Mouse (Mus musculus) liver, postnatal 0 days (tissue): ENCODE measurements at regions not wholly inside any gene's neighbourhood (a gene's known extent, or its start where the extent isn't known, plus 50 kb on each side); places are given as distances from the start of the nearest gene placed in this dataset.

ENCODE experiments used
- ATAC-seq: fragments of 200-750 bp; cut with Nextera tagmentation; 2 replicates; pipeline ENCODE4 v1.8.0; 2017; ENCODE audit warnings: mild to moderate bottlenecking, moderate library complexity
- DNase-seq: peaks from one replicate; pipeline ENCODE4 v3.0.0-alpha.2; 2016
- H3K27ac ChIP-seq: fragments of 300-500 bp; sonication (generic); 2 replicates; pipeline ENCODE4 v1.5.1; 2014; ENCODE audit warnings: antibody characterized with exemption, moderate library complexity, mild to moderate bottlenecking, low read depth
- H3K27me3 ChIP-seq: fragments of 300-500 bp; sonication (generic); 2 replicates; pipeline ENCODE4 v1.6.1; 2014; ENCODE audit warnings: low read length, control low read depth, mixed read lengths; ENCODE audit not compliant: insufficient read depth
- H3K36me3 ChIP-seq: fragments of 300-500 bp; sonication (generic); replicated peaks from 2 replicates; pipeline ENCODE4 v1.6.1; 2014; ENCODE audit warnings: mild to moderate bottlenecking, control low read depth, low read length, moderate library complexity, mixed read lengths; ENCODE audit not compliant: insufficient read depth
- H3K4me1 ChIP-seq: fragments of 300-500 bp; sonication (generic); 2 replicates; pipeline ENCODE4 v1.6.1; 2014; ENCODE audit warnings: antibody characterized with exemption, mild to moderate bottlenecking, control low read depth; ENCODE audit not compliant: insufficient read depth
- H3K4me2 ChIP-seq: fragments of 300-500 bp; sonication (generic); 2 replicates; pipeline ENCODE4 v1.6.1; 2014; ENCODE audit warnings: low read depth, mild to moderate bottlenecking, low read length, moderate library complexity, mixed read lengths
- H3K4me3 ChIP-seq: fragments of 300-500 bp; sonication (generic); 2 replicates; pipeline ENCODE4 v1.5.1; 2014; ENCODE audit warnings: low read depth, low read length
- H3K9ac ChIP-seq: fragments of 300-500 bp; sonication (generic); replicated peaks from 2 replicates; pipeline ENCODE4 v1.6.1; 2014; ENCODE audit warnings: mild to moderate bottlenecking, moderate library complexity
- H3K9me3 ChIP-seq: fragments of 300-500 bp; sonication (generic); 2 replicates; pipeline ENCODE4 v1.6.1; 2016; ENCODE audit warnings: mild to moderate bottlenecking, control low read depth, low read length, mixed read lengths
- CTCF ChIP-seq: sonication (generic); IDR thresholded peaks from 2 replicates; pipeline ENCODE4 v1.5.1; 2016; ENCODE audit warnings: antibody characterized with exemption, low read depth
- EP300 ChIP-seq: IDR thresholded peaks from 2 replicates; pipeline ENCODE4 v1.6.1; 2016; ENCODE audit warnings: antibody characterized with exemption, low read depth, mild to moderate bottlenecking
- WGBS: fragments of 180-500 bp; shearing (Covaris S2); extraction: QIAGEN DNeasy Blood & Tissue Kit; methylation state at CpG from one replicate; pipeline ENCODE4 v1.1.7; 2014; ENCODE audit not compliant: insufficient replicate concordance; 5-methylcytosine and 5-hydroxymethylcytosine counted together

GRCm38 (mm10) chr17:43206701-43207470 is 63.2 kb upstream of the Adgrf1 start:
- Histone ChIP-seq H3K9ac (no peak overlapping the region), H3K27ac (no peak overlapping the region), H3K4me3 (no peak overlapping the region), H3K9me3 (no peaks in the 10 kb centered on the region), H3K27me3 (no peaks in the 10 kb centered on the region), H3K4me1 (no peaks in the 10 kb centered on the region), H3K36me3 (no peaks in the 10 kb centered on the region), H3K4me2 (no peak overlapping the region)
- no peak for TF ChIP-seq EP300
- no peak for TF ChIP-seq CTCF
- DNase-seq (no peak), ATAC-seq (peak; percentile 35; the same call in 1 of the 2 replicates)
- 77% methylated on average over 3 of the region's 3 CpGs for WGBS

GRCm38 (mm10) chr17:43209727-43210126 is 60.4 kb upstream of the Adgrf1 start:
- H3K27ac ChIP-seq = peak overlapping the region; percentile 8; the same call in 1 of the 2 replicates
- no peaks in the 10 kb centered on the region for H3K9me3 ChIP-seq
- no peak overlapping the region for H3K4me3 ChIP-seq
- H3K4me2 ChIP-seq = no peak overlapping the region
- 60% methylated on average over 1 of the region's 1 CpGs for WGBS
- no peaks in the 10 kb centered on the region for H3K4me1 ChIP-seq
- no peak for ATAC-seq
- H3K9ac ChIP-seq = no peak overlapping the region
- TF ChIP-seq CTCF (no peak), EP300 (no peak)
- no peaks in the 10 kb centered on the region for H3K36me3 ChIP-seq
- H3K27me3 ChIP-seq = no peaks in the 10 kb centered on the region
- DNase-seq = no peak

GRCm38 (mm10) chr17:43214038-43214437 is 56.1 kb upstream of the Adgrf1 start:
- H3K9ac ChIP-seq = no peak overlapping the region
- no peak for ATAC-seq
- WGBS = 78% methylated on average over 1 of the region's 1 CpGs
- H3K9me3 ChIP-seq = no peaks in the 10 kb centered on the region
- H3K27me3 ChIP-seq = no peaks in the 10 kb centered on the region
- DNase-seq = no peak
- H3K36me3 ChIP-seq = no peaks in the 10 kb centered on the region
- H3K27ac ChIP-seq = no peak overlapping the region
- H3K4me3 ChIP-seq = no peak overlapping the region
- H3K4me1 ChIP-seq = no peaks in the 10 kb centered on the region
- TF ChIP-seq CTCF (no peak), EP300 (no peak)
- no peak overlapping the region for H3K4me2 ChIP-seq

- Histone ChIP-seq H3K9ac (no peak overlapping the region), H3K4me3 (no peak overlapping the region), H3K27me3 (no peaks in the 10 kb centered on the region), H3K9me3 (no peaks in the 10 kb centered on the region; the same call in 1 of the 2 replicates), H3K27ac (no peak overlapping the region), H3K4me2 (no peak overlapping the region), H3K4me1 (no peaks in the 10 kb centered on the region), H3K36me3 (no peaks in the 10 kb centered on the region)
- TF ChIP-seq CTCF (no peak), EP300 (no peak)
- DNase-seq = no peak
- no peak for ATAC-seq
- WGBS = 68% methylated on average over 4 of the region's 4 CpGs
Observed at GRCm38 (mm10) chr17:43219636-43220035, 50.5 kb upstream of the Adgrf1 start.
